Mouse (Mus musculus) spleen, adult 12 weeks (tissue): ENCODE data around the gene Rev3l.
"Not testable (repeated sequence)": the region's sequence is repeated elsewhere in the genome, so short reads cannot be mapped to it uniquely, and the experiment has no call there.

ENCODE experiments used
- DNase-seq: peaks from one replicate; pipeline ENCODE4 v3.0.0; 2022; ENCODE audit warnings: low spot score

The Rev3l gene

DNA sequence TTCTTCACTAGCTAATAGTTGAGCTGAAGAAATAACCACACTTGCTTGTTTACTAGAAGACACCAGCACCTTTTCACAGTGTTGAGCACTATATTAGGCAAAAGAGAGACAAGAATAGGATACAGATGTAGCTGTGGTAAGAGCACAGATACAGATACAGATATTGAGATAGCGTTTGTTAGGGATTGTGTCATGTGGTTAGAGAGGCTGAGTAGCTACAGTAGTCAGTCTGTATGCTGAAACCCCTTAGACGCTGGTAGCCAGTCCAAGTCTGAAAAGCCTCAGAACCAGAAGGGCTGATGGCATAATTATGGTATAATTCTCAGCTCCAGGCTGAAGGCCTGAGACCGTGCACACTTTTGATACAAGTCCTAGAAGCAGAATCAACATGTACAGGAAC is 53.3 kb downstream of the Rev3l start:
- DNase-seq, result no peak

DNA sequence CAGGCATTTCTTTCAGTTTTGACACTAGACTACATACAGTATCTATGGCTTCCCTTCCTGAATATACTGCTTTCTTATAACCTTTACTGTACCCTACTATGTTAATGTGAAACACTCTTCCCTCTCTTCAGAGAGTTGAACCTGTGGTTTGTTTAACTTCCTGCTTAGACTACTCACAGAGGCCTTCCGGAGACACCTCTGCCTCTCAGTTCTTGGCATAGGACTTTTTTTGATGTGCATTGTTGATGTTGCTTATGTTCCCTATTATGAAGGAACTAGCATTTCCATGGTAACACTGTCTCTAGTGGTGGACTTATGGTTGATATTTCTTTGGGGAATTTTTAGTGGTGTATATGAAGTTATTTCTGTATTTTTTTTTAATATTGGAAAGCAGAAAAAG is 61.4 kb downstream of the Rev3l start:
- no peak for DNase-seq

DNA sequence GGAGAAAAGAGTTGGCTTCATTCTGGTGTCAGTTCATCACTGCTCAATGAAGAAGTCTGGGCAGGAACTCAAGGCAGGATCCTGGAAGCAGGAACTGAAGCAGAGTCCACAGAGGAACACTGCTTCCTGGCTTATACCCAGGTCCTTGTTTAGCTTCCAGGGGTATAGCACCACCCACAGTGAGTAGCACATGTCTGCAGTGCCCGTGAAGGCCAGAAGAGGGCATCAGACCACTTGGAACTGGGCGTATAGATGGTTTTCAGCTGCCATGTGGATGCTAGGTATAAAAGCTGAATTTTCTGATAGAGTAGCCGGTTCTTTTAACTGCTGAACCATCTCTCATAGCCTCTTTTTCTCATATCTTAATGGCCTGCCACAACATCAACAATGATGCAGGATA is 79.6 kb downstream of the Rev3l start:
- peak; percentile 26 for DNase-seq

DNA sequence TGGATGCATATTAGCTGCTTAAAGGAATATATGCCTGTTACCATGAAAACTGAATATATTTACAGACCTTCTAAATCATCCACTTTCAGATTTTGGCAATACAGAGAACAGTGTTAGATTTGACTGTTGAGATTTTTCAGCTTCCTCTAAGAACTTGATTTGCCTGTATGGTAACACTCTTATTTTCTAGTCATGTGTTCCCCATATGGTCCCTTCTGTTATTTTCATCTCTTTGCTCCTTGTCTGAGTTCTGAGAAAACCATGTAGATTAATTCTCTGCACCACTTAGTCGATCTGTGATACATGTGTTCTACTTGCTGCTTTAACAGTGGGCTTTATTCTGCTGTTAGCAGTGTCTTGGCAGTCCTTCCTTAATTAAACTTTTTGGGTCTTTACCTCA is 110.7 kb downstream of the Rev3l start:
- DNase-seq, result no peak

DNA sequence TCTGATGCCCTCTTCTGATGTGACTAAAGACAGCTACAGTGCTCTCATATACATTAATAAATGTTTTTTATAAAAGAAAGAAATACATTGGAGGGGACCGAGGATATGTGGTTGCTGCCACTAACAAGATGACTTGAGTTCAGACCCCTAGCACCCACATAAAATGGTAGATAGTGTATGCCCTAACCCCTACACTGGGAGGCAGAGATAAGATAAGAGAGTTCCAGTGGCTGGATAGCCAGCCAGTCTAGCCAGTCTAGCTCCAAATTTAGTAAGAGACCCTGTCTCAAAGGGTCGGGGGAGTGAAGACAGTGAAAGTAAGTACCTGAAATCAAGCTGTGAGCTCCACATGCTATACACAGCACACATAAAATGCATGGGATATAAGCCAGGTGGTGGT is 133.6 kb downstream of the Rev3l start:
- DNase-seq, result no peak

DNA sequence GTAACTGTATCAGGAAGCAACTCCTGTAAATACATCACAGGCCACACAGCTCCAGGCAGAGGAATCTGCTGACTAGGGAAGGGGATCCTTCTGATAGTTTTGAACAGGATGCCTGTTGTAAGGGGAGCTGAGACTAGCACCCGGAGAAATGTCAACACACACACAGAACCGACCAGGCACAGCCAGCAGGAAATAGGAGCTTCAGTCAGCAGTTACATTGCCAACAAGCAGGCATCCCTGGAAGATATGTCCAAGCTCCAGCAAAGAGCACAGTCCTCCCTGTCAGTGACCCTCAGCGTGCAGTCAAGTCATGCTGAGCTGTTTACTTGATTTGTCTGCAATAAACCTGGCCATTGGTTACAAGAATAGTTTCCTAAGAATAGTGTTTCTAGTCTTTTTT is 156.7 kb downstream of the Rev3l start:
- DNase-seq, result no peak

DNA sequence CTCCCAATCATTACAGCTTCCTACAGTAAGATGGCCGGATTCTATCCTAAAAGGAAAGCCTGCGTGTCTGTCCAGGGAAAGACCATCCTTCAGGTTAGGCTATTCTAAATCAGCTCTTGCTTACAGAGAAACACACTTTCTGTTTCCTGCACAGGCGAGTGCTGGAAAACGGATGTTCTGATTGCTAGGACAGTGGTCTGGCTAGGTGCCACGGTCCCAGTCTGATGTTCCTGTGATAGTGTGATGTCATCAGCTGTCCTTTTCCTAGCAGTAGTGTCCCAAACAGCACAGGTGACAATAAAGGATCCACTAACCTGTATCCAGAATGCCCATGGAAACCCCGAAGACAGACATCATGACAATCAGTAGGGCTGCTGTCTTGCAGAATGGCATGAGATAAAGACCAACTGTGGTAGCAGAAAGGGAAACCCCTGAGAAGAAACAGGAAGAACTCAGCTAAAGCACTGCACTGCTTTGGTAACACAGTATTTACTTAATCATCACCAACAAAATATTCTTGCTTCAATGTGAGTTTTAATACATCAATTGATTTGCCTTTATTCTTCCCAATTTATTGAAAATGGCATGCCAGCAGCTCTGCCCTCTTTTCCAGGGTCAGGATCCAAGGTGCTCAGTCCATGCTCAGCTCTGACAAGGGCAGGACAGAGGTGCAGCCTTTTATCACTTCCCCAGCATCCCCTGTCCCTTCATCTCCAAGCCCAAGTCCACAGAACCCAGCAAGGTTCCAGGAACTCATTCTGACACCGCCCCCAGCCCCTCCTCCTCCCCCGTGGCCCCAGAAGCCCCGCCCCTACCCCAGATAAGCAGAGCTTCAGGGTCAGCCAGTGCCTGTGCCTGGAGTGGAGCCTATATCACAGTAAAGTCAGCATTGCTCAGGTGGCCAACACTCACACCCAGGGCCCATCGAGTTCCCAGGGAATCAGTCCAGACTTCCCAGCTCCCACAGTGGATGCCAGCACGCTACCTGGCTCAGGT is 162.1 kb downstream of the Rev3l start:
- no peak for DNase-seq

DNA sequence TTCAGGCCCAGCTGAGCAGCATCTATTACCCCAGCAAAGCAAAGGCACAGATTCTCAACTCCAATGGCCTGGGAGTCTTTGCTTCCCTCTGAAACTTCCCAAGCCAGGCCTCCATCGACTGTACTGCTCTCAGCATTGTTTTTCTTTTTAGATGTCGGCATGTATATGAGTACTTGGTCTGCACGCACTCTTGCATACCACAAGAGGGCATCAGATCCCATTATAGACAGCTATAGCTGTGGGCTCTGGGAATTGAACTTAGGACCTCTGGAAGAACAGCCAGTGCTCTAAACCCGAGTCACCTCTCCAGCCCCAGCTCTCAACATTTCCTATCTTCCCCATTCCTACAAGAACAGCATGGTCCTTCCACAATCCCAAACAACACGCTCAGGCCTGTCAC is 164.6 kb downstream of the Rev3l start:
- DNase-seq, result no peak

DNA sequence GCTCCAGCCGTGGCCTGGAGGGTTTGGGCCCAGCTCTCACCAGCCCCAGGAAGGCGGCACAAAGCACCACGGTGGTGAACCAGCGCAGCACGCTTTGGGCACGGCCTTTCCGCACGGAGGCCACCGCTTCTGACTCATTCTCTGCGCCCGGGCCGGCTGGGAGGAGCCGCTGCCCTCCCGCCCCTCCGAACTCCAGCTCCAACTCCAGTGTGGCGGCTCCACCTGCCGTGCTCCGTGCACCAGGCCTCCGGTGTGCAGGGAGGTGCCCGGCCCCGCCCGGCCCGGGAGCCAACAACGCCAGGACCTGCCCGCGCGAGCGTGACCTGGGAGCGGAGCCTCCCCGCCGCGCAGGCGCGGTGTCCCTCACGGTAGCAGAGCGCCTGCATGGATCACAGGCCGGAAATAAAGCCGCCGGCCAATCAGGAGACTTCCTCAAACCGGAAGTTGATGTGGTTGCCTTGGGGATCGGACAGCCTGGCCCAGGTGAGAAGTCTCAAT is 167.0 kb downstream of the Rev3l start, which contains the start of gene Mfsd4b4:
TSS of gene Mfsd4b4 (minus strand) at position 365 of the 498 bp plus-strand sequence.
- DNase-seq, result peak; percentile 69

DNA sequence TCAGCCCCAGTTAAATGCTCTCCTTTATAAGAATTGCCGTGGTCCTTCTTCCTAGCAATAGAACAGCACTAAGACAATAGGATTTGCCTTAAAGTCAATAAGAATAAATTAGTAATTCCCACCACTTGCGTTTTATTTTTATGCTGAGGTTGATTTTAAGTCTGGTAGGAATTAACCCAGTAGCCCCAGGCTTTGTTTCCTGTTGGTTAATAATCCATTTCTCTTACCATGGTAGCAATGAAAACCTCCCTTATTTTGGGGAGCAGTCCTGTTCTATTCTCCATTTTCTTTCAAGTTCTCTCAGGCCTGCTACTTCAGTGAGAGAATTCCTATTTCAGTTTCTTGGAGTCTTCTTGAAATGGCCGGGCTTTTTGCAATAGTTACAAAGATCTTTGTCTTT is 172.3 kb downstream of the Rev3l start:
- no peak for DNase-seq

DNA sequence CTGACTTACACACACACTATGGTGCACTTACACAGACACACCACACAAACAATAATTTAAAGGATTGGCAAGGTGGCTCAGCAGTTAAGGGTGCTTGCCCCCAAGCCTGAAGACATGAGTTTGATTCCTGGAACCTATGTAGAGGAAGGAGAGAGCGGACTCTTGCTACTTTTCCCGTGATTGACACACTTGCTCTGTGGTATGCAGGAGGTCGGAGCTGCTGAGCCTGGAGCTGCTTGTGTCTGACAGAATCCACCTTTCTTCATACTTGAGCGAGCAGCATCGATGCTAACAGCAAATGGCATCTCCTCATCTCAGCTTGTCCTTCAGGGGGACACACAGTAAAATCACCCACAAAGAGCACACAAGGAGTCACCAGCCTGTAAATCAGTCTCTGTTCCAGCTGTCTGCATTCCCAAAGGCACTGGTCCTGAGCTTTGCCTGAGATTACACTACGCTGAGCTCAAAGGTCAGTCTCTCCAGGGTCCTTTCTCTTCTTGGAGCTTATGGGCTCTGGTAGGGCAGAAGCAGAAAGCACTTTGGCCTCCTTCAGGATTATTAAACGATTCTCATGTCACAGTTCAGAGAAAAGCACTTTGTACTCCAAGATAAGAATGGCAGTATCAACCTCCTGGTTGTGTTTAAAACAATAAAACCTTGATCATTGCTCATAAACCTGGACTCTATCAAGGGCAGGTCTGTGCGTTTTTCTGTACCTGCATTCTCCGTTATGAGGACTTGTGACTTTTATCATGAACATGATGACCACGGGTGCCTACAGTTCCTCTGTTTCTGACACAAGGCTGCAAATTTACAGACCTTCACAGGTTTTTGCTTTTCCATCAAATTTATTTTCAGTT is 175.1 kb downstream of the Rev3l start:
- no peak for DNase-seq

DNA sequence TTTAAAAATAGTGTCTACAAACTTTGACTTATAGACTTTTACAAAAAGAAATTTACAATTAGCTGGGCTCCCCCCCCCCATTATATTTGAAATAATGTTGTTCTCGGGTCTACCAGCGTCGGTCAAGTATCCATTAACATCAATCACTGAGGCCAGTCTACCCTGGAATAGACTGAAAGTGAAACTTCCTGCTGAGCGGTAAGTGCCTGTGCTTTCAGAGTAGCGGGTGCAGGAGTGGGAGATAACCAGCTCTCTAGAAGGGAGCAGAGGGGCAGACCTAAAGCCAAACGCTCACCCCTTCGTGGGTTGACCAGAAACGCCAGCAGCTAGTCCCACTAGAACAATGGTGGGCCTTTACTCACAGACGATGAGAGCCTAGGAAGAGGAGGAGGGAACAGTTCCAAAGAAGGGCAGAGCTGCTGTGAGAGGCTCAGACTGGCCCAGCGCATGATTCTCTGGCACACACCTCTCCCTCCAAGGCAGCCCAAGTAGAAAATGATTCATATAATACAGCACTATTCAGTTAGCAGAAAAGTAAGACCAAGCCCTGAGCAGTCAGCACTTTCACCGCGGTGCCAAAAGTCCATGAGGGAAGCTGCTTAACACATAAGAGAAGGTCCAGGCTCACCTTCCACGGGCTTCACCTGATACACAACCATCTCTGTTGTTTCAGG is 177.0 kb downstream of the Rev3l start:
- no peak for DNase-seq

DNA sequence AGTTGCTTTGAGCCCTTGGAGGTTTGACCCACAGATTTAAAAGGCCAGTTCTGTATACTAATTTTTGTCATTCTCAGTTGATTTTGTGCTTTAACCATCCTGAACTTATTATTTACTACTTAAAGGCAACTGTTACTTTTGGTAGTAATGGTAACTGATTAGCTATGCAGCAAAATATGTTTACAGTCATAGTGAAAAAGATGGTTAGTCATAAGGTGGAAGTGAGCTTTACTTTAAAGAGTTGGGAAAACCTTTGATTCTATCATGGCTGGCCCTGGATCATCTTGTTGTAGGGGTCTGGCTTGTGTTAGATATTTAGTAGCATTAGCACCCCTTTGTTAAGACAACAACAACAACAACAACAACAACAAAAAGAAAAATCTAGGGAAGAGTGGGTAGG is 180.7 kb downstream of the Rev3l start:
- no peak for DNase-seq

DNA sequence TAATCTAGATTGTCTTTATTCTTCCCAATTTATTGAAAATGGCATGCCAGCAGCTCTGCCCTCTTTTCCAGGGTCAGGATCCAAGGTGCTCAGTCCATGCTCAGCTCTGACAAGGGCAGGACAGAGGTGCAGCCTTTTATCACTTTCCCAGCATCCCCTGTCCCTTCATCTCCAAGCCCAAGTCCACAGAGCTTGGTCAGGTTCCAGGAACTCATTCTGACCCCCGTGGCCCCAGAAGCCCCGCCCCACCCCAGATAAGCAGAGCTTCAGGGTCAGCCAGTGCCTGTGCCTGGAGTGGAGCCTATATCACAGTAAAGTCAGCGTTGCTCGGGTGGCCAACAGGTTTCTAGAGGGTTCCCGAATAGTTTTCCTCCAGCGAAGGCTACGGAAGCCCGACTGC is 192.6 kb downstream of the Rev3l start:
- DNase-seq, result not testable (repeated sequence)
